Mouse (Mus musculus): ENCODE results near the gene Fras1. TPM values are rescaled to one million over a fixed set of nuclear protein-coding genes. Genes with fewer than 3 reads are reported as not detected.
A peak's percentile ranks its signal among the peaks of the same experiment; 100 is the strongest.

Gene Fras1
- total RNA-seq, 2 experiments from 2014 or later, result 3.9 to 8.9 TPM

GRCm38 (mm10) chr5:96682777-96683176 lies 309.0 kb downstream of the Fras1 start:
- DNase-seq, result no peak

DNA sequence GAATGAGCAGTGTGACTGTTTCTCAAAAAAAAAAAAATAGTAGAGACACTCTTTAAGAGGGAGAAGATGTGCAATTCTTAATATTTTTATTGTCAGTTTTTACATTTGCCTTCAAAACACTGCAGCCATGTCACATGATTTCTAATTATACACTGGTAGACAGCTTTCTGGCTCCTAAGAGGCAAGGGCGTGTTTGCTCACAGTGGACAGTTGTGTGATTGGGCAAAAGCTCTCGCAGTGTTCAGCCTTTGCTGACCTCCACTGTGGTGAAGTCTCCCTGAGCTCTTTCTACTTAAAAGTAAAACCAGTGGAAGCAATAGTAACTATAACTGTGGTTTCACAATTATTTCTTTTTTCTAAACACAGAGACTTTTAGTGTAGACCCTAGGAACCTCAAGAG lies 315.1 kb downstream of the Fras1 start:
- peak; percentile 6 for DNase-seq

GRCm38 (mm10) chr5:96698972-96699371 lies 325.2 kb downstream of the Fras1 start:
- DNase-seq, result no peak

GRCm38 (mm10) chr5:96702706-96703625 lies 329.2 kb downstream of the Fras1 start:
- DNase-seq, result no peak

DNA sequence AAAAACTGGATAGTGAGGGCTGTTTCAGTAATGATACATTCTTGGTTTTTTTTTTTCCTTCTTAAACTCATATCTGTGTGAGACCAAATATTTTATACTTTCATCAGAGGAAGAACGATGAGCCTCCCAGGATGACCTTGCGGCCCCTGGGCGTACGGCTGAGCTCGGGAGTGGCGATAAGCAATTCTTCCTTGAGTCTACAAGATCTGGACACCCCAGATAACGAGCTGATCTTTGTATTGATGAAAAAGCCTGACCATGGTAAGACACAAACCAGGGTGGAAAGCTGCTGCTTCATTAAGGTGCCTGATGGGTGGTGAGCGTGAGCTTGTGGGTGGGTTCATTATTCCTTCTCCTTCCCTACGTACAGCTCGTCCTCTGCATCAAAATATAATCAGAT lies 334.8 kb downstream of the Fras1 start:
- no peak for DNase-seq

- DNase-seq, result peak; percentile 5
Measured at GRCm38 (mm10) chr5:96712089-96712684, 338.4 kb downstream of the Fras1 start.

DNA sequence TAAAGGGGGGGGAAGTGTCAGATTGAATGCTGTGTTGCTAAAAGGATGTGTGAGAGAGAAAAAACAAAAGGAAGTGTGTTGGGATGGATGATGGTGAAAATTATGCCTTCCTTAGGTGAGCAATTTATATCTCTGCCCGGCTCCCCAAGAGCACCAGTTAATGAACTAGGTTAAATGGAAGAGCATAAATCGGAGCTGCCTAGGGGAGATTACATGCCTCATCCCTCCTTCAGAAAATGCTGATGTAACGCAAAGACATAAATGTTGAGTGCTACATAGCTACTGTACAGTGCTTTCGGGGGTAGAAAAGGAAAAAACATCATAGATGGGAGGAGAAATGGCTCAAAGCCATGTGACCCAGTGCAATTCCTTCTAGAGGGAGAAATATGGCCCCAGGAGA lies 339.0 kb downstream of the Fras1 start:
- DNase-seq, result no peak

DNA sequence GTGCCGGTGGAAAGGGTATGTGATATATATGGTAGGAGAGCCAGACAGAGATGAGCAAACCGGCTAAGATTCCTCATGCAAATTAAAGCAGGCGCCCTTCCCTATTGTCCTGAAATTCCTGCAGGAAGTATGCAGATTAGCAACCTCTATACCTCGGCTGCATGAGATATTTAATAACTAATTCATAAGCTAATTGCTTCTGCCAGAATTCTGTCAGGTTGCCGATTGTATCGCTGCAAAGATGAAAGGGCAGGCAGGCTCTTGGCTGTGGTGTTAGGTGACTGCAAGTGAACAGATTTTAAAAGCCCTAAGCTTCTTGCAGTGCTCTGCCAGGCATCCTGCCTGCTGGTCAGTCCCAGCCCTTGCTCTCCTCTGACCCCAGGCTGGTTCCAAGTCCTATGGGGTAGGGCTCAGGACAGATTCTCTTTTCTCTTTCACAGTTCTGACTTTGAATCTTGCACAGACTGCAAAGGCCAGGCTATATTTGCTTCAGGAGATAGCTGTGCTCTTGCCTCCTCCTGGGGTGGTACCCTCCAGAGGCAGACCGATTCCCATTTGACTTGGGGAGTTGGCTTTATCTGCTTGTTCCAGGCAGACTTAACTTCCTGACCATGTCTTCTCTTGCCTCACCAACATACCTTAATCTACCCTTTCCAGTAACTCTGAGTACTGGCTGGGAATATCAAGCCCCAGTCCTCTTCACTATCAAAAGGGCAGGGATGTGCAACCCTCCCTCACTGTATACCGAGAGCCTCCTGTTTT lies 342.7 kb downstream of the Fras1 start:
- DNase-seq, result no peak

GRCm38 (mm10) chr5:96717690-96718089 lies 343.9 kb downstream of the Fras1 start:
- DNase-seq, result no peak

GRCm38 (mm10) chr5:96718601-96719000 lies 344.8 kb downstream of the Fras1 start:
- DNase-seq, result no peak

DNA sequence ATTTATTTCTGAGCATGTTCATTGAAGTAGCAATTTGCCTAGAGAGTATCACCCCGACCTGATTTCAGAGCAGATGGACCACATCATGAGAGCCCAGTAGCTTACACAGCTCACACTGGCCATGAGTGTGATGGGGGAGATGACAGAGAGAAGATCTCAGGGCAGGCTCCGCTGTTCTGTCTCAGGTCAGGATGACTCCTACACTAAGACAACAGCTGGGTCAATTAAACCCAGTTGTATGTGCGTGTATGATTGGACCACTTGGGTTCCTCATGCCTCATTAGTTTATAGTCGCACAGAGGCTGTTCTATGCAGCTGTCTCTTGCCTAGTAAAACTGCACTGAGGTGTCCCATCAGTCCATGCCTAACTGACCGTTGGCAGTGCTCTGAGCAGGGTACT lies 345.5 kb downstream of the Fras1 start:
- DNase-seq, result no peak

GRCm38 (mm10) chr5:96722690-96723089 lies 348.9 kb downstream of the Fras1 start:
- no peak for DNase-seq

GRCm38 (mm10) chr5:96739138-96739878 lies 365.6 kb downstream of the Fras1 start:
- DNase-seq, result no peak

GRCm38 (mm10) chr5:96747195-96747984 lies 373.6 kb downstream of the Fras1 start:
- no peak for DNase-seq

DNA sequence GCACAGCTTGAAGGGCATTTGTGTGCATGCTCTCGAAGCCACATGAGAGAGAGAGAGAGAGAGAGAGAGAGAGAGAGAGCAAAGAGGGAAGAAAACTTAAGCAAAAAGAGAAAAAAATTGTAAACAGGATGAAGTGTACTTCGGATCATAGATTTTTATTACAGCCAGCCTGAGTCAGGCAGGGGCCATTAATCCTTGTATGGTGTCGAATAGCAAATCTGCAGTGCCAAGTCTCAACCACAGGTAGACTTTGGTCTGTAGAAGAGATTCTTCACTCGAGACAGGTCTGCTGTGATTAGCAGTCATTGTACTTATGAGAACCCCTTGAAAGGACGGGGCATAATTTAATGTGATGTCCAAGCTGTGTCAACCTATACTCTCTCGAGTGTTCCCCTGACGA lies 383.9 kb downstream of the Fras1 start:
- no peak for DNase-seq

GRCm38 (mm10) chr5:96762021-96762420 lies 388.3 kb downstream of the Fras1 start:
- DNase-seq, result no peak

DNA sequence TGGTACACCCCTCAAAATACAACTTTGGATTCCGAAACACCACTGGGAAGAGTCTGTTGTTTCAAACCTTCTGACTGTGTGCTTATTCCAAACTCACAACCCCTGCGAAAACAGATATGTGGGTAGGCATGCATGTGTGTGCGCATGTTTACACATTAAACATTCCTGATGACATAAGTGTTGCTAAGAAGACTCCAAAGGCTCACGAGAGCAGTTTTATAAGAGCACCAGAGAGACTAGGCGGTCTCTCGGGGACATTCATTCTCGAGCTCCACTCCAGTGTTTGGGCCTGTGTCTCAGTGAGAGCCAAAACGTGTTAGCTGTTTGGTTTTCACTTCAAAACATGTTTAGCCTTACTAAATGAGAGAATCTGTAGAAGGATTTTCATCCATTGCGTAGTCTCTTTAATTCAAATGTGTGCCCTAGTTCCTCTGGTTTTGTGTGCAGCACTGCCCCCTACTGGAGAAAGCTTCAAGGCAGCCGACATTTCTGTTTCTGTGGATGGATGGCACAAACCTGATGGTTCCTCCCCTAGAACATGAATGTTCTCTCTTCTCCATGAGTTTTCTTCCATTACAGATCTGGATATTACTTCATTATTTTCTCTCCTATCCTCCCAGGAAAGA lies 395.2 kb downstream of the Fras1 start:
- peak; percentile 77 for DNase-seq

DNA sequence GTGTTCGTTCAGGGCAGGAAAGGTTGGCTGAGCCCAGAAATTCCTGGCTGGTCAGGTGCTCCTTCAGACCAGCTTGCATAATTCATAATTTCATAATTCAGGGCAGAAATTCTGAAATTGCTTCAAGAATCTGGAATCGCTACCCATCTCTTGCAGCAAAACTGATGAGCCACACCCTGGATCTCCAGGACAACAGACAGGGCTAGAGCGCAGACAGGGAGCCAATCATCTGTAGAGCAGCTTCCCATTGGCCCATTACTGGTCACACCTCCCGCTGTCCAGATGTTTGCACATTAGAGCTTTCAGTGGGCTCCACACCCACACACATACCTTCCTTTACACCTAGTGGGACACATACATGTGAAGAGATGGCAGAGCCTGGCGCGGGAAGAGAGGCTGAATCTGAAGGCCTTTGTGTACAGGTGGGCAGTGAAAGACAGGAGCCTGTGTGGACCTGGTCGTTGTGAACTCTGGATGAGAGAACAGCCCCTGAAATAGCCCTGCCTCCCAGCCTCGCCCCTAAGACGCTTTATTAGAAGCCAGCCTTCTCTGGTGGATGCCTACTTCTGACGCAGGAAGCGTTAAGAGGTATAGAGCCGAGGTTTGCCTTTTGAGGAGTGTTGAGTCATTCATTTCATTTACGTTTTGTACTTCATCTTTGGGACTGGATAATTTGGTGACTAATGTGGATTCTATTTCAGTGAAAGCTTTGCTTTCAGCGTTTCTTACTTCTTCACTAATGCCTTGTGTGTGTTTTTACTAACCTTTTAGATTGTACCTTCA lies 409.9 kb downstream of the Fras1 start:
- no peak for DNase-seq

GRCm38 (mm10) chr5:96785096-96785495 lies 411.3 kb downstream of the Fras1 start:
- DNase-seq, result no peak

- DNase-seq, result no peak
Measured at GRCm38 (mm10) chr5:96792422-96792821, 418.7 kb downstream of the Fras1 start.
